Mouse (Mus musculus) limb, embryonic 14.5 days (tissue): ENCODE data around the gene Sdc4. TPM values are rescaled to one million over a fixed set of nuclear protein-coding genes. Genes with fewer than 3 reads are reported as not detected.
A peak's percentile ranks its signal among the peaks of the same experiment; 100 is the strongest.

Source experiments
- ATAC-seq: fragments of 200-750 bp; cut with Nextera tagmentation; 2 replicates; pipeline ENCODE4 v1.8.0; 2017; ENCODE audit warnings: low read depth, moderate number of reproducible peaks, moderate TSS enrichment; ENCODE audit not compliant: low FRiP score
- DNase-seq: peaks from one replicate; pipeline ENCODE4 v3.0.0-alpha.2; 2015; ENCODE audit warnings: low spot score
- H3K27ac ChIP-seq: fragments of 300-500 bp; sonication (generic); replicated peaks from 2 replicates; pipeline ENCODE4 v1.5.1; 2014; ENCODE audit warnings: low read depth, mild to moderate bottlenecking, low read length, moderate library complexity, mixed read lengths
- H3K27me3 ChIP-seq: fragments of 300-500 bp; sonication (generic); 2 replicates; pipeline ENCODE4 v1.6.1; 2014; ENCODE audit warnings: low read length, mixed read lengths; ENCODE audit not compliant: control insufficient read depth, insufficient read depth
- H3K36me3 ChIP-seq: fragments of 300-500 bp; sonication (generic); 2 replicates; pipeline ENCODE4 v1.6.1; 2014; ENCODE audit warnings: mild to moderate bottlenecking, low read length, moderate library complexity, mixed read lengths; ENCODE audit not compliant: control insufficient read depth, insufficient read depth
- H3K4me1 ChIP-seq: fragments of 300-500 bp; sonication (generic); 2 replicates; pipeline ENCODE4 v1.6.1; 2014; ENCODE audit warnings: antibody characterized with exemption, low read length, mixed read lengths; ENCODE audit not compliant: control insufficient read depth, insufficient read depth
- H3K4me2 ChIP-seq: fragments of 300-500 bp; sonication (generic); replicated peaks from 2 replicates; pipeline ENCODE4 v1.6.1; 2014; ENCODE audit warnings: low read depth, mild to moderate bottlenecking, low read length, moderate library complexity; ENCODE audit not compliant: severe bottlenecking
- H3K4me3 ChIP-seq: fragments of 300-500 bp; sonication (generic); replicated peaks from 2 replicates; pipeline ENCODE4 v1.5.1; 2014; ENCODE audit warnings: low read length
- H3K9ac ChIP-seq: fragments of 300-500 bp; sonication (generic); 2 replicates; pipeline ENCODE4 v1.6.1; 2014; ENCODE audit warnings: mild to moderate bottlenecking, low read depth, low read length, moderate library complexity; ENCODE audit not compliant: severe bottlenecking
- H3K9me3 ChIP-seq: fragments of 300-500 bp; sonication (generic); 2 replicates; pipeline ENCODE4 v1.6.1; 2016; ENCODE audit warnings: low read length; ENCODE audit not compliant: control insufficient read depth
- POLR2A ChIP-seq: fragments of 200-500 bp; IDR thresholded peaks from 2 replicates; pipeline ENCODE4 v1.8.0; 2012; ENCODE audit warnings: inconsistent platforms, mild to moderate bottlenecking, moderate library complexity, borderline replicate concordance; ENCODE audit not compliant: insufficient read depth, insufficient read length; ENCODE audit errors: extremely low read depth
- WGBS: fragments of 180-500 bp; shearing (Covaris S2); extraction: QIAGEN DNeasy Blood & Tissue Kit; methylation state at CpG from one replicate; pipeline ENCODE4 v1.1.7; 2014; 5-methylcytosine and 5-hydroxymethylcytosine counted together
- polyA plus RNA-seq, 2 experiments: library from polyadenylated mRNA; depleted of rRNA in 1 of 2; stranded (reverse) in 1 of 2; unstranded in 1 of 2; fragments of >200 nt; fragmentation: Nextera tagmentation in 1 of 2; extraction: Ambion mirVana in 1 of 2; gene quantifications; 2 replicates each; pipeline versions ENCODE4 v1.2.1 to v1.2.3; 2012 to 2014

Sdc4 gene
- polyA plus RNA-seq, 2 experiments = 27.4 to 65.9 TPM

GRCm38 (mm10) chr2:164454846-164455245, 11.2 kb upstream of the Sdc4 start:
- TF ChIP-seq POLR2A = no peak
- Histone ChIP-seq H3K36me3 (no peaks in the 10 kb centered on the region), H3K9me3 (no peaks in the 10 kb centered on the region), H3K9ac (no peak overlapping the region), H3K4me1 (peaks cover 31% of the 10 kb centered on the region), H3K4me2 (no peak overlapping the region), H3K27ac (no peak overlapping the region), H3K27me3 (no peaks in the 10 kb centered on the region), H3K4me3 (no peak overlapping the region)
- 73% methylated on average over 10 of the region's 10 CpGs for WGBS
- DNase-seq (peak; percentile 63), ATAC-seq (no peak)

- H3K36me3 ChIP-seq = no peaks in the 10 kb centered on the region
- WGBS = 77% methylated on average over 7 of the region's 7 CpGs
- H3K27ac ChIP-seq = no peak overlapping the region
- no peaks in the 10 kb centered on the region for H3K9me3 ChIP-seq
- DNase-seq (no peak), ATAC-seq (no peak)
- no peaks in the 10 kb centered on the region for H3K27me3 ChIP-seq
- peaks cover 33% of the 10 kb centered on the region for H3K4me1 ChIP-seq
- H3K4me2 ChIP-seq = no peak overlapping the region
- H3K4me3 ChIP-seq = no peak overlapping the region
- no peak overlapping the region for H3K9ac ChIP-seq
- TF ChIP-seq POLR2A = no peak
These were observed 10.3 kb upstream of the Sdc4 start for GRCm38 (mm10) chr2:164453887-164454500.

GRCm38 (mm10) chr2:164453047-164453757, 9.5 kb upstream of the Sdc4 start:
- Histone ChIP-seq H3K9ac (no peak overlapping the region), H3K4me1 (peaks cover 34% of the 10 kb centered on the region), H3K36me3 (no peaks in the 10 kb centered on the region), H3K9me3 (no peaks in the 10 kb centered on the region), H3K27ac (0 out of 2 replicates have a peak overlapping the region, but pooled peaks have one; percentile 40), H3K27me3 (no peaks in the 10 kb centered on the region), H3K4me2 (no peak overlapping the region), H3K4me3 (no peak overlapping the region)
- no peak for TF ChIP-seq POLR2A
- 80% methylated on average over 14 of the region's 14 CpGs for WGBS
- DNase-seq = no peak
- ATAC-seq = no peak

- Histone ChIP-seq H3K4me1 (peaks cover 34% of the 10 kb centered on the region), H3K4me2 (peak overlapping the region; percentile 6; the same call in 1 of the 2 replicates), H3K9me3 (no peaks in the 10 kb centered on the region), H3K27me3 (no peaks in the 10 kb centered on the region), H3K27ac (peak overlapping the region; percentile 40), H3K4me3 (no peak overlapping the region), H3K36me3 (no peaks in the 10 kb centered on the region), H3K9ac (no peak overlapping the region)
- 16% methylated on average over 10 of the region's 13 CpGs for WGBS
- ATAC-seq = peak; percentile 76
- no peak for TF ChIP-seq POLR2A
- peak; percentile 80 for DNase-seq
These were observed 8.5 kb upstream of the Sdc4 start for GRCm38 (mm10) chr2:164452000-164452676.

- no peak overlapping the region for H3K9ac ChIP-seq
- no peaks in the 10 kb centered on the region for H3K27me3 ChIP-seq
- no peak overlapping the region for H3K4me2 ChIP-seq
- H3K9me3 ChIP-seq = no peaks in the 10 kb centered on the region
- H3K4me3 ChIP-seq = no peak overlapping the region
- H3K27ac ChIP-seq = 0 out of 2 replicates have a peak overlapping the region, but pooled peaks have one; percentile 33
- TF ChIP-seq POLR2A = no peak
- ATAC-seq = no peak
- WGBS = 85% methylated on average over 14 of the region's 14 CpGs
- H3K4me1 ChIP-seq = peaks cover 19% of the 10 kb centered on the region
- DNase-seq = no peak
- no peaks in the 10 kb centered on the region for H3K36me3 ChIP-seq
These were observed 5.8 kb upstream of the Sdc4 start for GRCm38 (mm10) chr2:164449341-164450042.
